Mouse (Mus musculus) liver, adult 2 months (tissue): Measurements from ENCODE around the gene Ntn1.

Source experiments
- CTCF ChIP-seq: fragments of 200-500 bp; IDR thresholded peaks from 2 replicates; pipeline ENCODE4 v1.5.1; 2011; ENCODE audit warnings: low read depth, low read length, control low read depth
- POLR2A ChIP-seq: fragments of 200-500 bp; IDR thresholded peaks from 2 replicates; pipeline ENCODE4 v1.6.1; 2011; ENCODE audit warnings: low read length, control low read depth; ENCODE audit not compliant: insufficient read depth; ENCODE audit errors: extremely low read depth

- TF ChIP-seq CTCF, result no peak
- TF ChIP-seq POLR2A, result no peak
Observed at GRCm38 (mm10) chr11:68276945-68277344, 123.7 kb downstream of the Ntn1 start.
